ENCODE assay signal across 10 mouse cellular contexts in the genomic region with DNA sequence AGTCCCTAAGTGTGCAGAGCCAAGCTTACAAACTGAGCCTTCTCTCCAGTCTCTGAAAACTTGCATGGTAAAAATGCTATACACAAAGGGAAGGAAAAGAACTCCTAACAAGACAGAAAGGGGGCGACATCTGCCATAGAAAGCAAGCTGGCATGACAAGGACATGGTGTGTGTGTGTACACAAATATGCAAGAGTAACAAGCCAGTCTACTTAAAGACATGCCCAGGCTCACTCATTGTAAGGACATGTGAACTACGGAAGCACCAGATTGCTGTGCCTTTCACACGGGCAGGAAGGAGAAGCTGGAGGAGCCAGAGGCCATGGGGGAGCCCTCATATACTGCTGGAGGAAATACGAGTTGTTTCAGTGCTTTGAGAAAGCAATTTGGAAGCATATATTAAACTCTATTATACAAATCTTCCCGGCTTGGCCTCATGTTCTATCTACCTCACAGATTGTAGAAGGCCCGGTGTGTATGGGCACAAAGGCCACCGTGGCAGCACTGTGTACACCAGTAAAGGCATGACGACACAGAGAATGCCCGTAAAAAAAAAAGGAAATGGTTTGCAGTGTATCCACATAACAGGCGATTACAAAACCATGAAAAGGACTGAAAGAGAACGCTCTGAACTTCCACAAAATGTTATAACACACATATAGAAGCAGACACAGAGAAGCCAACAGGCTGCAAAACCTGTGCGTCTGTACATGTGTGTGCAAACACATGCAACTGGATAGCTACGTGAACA. TPM values are rescaled to one million over a fixed set of nuclear protein-coding genes. Genes with fewer than 3 reads are reported as not detected.
DNase-seq lines count a peak whose midpoint lies in the region; ATAC-seq and TF ChIP-seq lines count a peak whose summit lies in the region.
"Had no signal": no experiment of that assay in that cellular context is flagged by ENCODE, and none has a peak within 500 bp of the region (broad histone marks: within the 10 kb centered on the region; RNA-seq: fewer than 3 reads in every experiment).

No protein-coding gene starts in this region.

- WGBS in hindbrain, postnatal 0 days = 68% methylated on average over 13 of the region's 13 CpGs
- WGBS in hindbrain, embryonic 14.5 days = 70% methylated on average over 13 of the region's 13 CpGs
- 32% methylated on average over 13 of the region's 13 CpGs for WGBS in liver, postnatal 0 days (ENCODE audit: insufficient replicate concordance)

- TF ChIP-seq CTCF in hindbrain, postnatal 0 days (IDR thresholded peaks at IDR 0.05; ENCODE audit: low read depth) = peak; percentile 48
- TF ChIP-seq CTCF in cortical plate, adult 2 months (IDR thresholded peaks at IDR 0.05; ENCODE audit: extremely low read depth, insufficient read depth, low read length) = peak; percentile 36; the same call in 1 of the 2 replicates
- peak; percentile 53 for TF ChIP-seq CTCF in liver, postnatal 0 days (IDR thresholded peaks at IDR 0.05; ENCODE audit: low read depth)

- no peak for TF ChIP-seq EP300 in liver, postnatal 0 days (IDR thresholded peaks at IDR 0.05; ENCODE audit: low read depth)

- ATAC-seq in hindbrain, postnatal 0 days = no peak
- no peak for ATAC-seq in hindbrain, embryonic 14.5 days (ENCODE audit: low FRiP score)
- ATAC-seq in liver, postnatal 0 days = peak; percentile 56
- ATAC-seq: forebrain, embryonic 15.5 days had no signal

- no peaks in the 10 kb centered on the region for H3K36me3 ChIP-seq in hindbrain, postnatal 0 days (ENCODE audit: insufficient read depth, low read length)
- H3K36me3 ChIP-seq in hindbrain, embryonic 14.5 days (replicated peaks; ENCODE audit: control insufficient read depth, insufficient read depth) = no peaks in the 10 kb centered on the region
- H3K36me3 ChIP-seq in liver, postnatal 0 days (replicated peaks; ENCODE audit: insufficient read depth, low read length) = peaks cover 5% of the 10 kb centered on the region
- H3K36me3 ChIP-seq: forebrain, embryonic 15.5 days had no signal

- no peaks in the 10 kb centered on the region for H3K9me3 ChIP-seq in hindbrain, postnatal 0 days (ENCODE audit: low read length)
- H3K9me3 ChIP-seq in hindbrain, embryonic 14.5 days (ENCODE audit: control insufficient read depth, low read length) = no peaks in the 10 kb centered on the region
- no peaks in the 10 kb centered on the region for H3K9me3 ChIP-seq in liver, postnatal 0 days (ENCODE audit: low read length)
- H3K9me3 ChIP-seq: forebrain, embryonic 15.5 days had no signal

- no peaks in the 10 kb centered on the region for H3K27me3 ChIP-seq in hindbrain, postnatal 0 days (ENCODE audit: insufficient read depth, low read length)
- no peaks in the 10 kb centered on the region for H3K27me3 ChIP-seq in hindbrain, embryonic 14.5 days (ENCODE audit: control insufficient read depth, insufficient read depth, low read length)
- no peaks in the 10 kb centered on the region for H3K27me3 ChIP-seq in liver, postnatal 0 days (ENCODE audit: insufficient read depth, low read length)
- H3K27me3 ChIP-seq: forebrain, embryonic 15.5 days had no signal

- H3K4me2 ChIP-seq in hindbrain, postnatal 0 days (ENCODE audit: low read depth, low read length) = no peak overlapping the region
- no peak overlapping the region for H3K4me2 ChIP-seq in hindbrain, embryonic 14.5 days (replicated peaks)
- peak overlapping the region; percentile 20; the same call in 1 of the 2 replicates for H3K4me2 ChIP-seq in liver, postnatal 0 days (ENCODE audit: low read depth, low read length)
- H3K4me2 ChIP-seq: forebrain, embryonic 15.5 days had no signal

- DNase-seq in hindbrain, postnatal 0 days (ENCODE audit: low spot score) = peak; percentile 43
- no peak for DNase-seq in hindbrain, embryonic 14.5 days (ENCODE audit: low spot score)
- peak; percentile 37 for DNase-seq in A20 (ENCODE audit: low read depth, low spot score)
- no peak for DNase-seq in liver, postnatal 0 days
- no peak for DNase-seq in right cerebral cortex, postnatal 4 days
- DNase-seq in frontal cortex, postnatal 36 days (ENCODE audit: low spot score in 2 of 2) = no peak
- DNase-seq in right cerebral cortex, adult 18-20 months = no peak
- DNase-seq: spleen, adult 18-20 months had no signal

- H3K27ac ChIP-seq in hindbrain, postnatal 0 days = no peak overlapping the region
- H3K27ac ChIP-seq in hindbrain, embryonic 14.5 days = no peak overlapping the region
- no peak overlapping the region for H3K27ac ChIP-seq in cortical plate, adult 2 months (ENCODE audit: insufficient read depth, low read length)
- H3K27ac ChIP-seq in liver, postnatal 0 days (ENCODE audit: low read depth) = peak overlapping the region; percentile 77
- H3K27ac ChIP-seq: forebrain, embryonic 15.5 days had no signal

- H3K4me1 ChIP-seq in hindbrain, postnatal 0 days (ENCODE audit: insufficient read depth, low read length) = no peaks in the 10 kb centered on the region; the same call in 1 of the 2 replicates
- no peaks in the 10 kb centered on the region for H3K4me1 ChIP-seq in hindbrain, embryonic 14.5 days (replicated peaks; ENCODE audit: control insufficient read depth, insufficient read depth, low read length)
- no peaks in the 10 kb centered on the region for H3K4me1 ChIP-seq in cortical plate, adult 2 months (ENCODE audit: control insufficient read depth, insufficient read depth, low read length)
- peaks cover 26% of the 10 kb centered on the region for H3K4me1 ChIP-seq in liver, postnatal 0 days (ENCODE audit: insufficient read depth)
- H3K4me1 ChIP-seq: forebrain, embryonic 15.5 days had no signal

- no peak overlapping the region for H3K9ac ChIP-seq in hindbrain, postnatal 0 days (replicated peaks; ENCODE audit: low read length)
- H3K9ac ChIP-seq in hindbrain, embryonic 14.5 days = no peak overlapping the region
- H3K9ac ChIP-seq in liver, postnatal 0 days (replicated peaks) = no peak overlapping the region
- H3K9ac ChIP-seq: forebrain, embryonic 15.5 days had no signal

- TF ChIP-seq POLR2A in cortical plate, adult 2 months (IDR thresholded peaks at IDR 0.05; ENCODE audit: extremely low read depth, insufficient read depth, low read length) = no peak

- no peak overlapping the region for H3K4me3 ChIP-seq in hindbrain, postnatal 0 days (ENCODE audit: low read length)
- no peak overlapping the region for H3K4me3 ChIP-seq in hindbrain, embryonic 14.5 days (replicated peaks; ENCODE audit: low read length)
- H3K4me3 ChIP-seq in cortical plate, adult 2 months (ENCODE audit: insufficient read depth, low read length) = no peak overlapping the region
- no peak overlapping the region for H3K4me3 ChIP-seq in liver, postnatal 0 days (ENCODE audit: low read depth, low read length)
- H3K4me3 ChIP-seq: forebrain, embryonic 15.5 days had no signal

RNA-seq across cellular contexts. Expression of gene Rcsd1, which starts 28.3 kb away (rescaled TPM):
- total RNA-seq in hindbrain, postnatal 0 days (2014; rRNA removed) = 6.0 and 9.0 TPM in 2 replicates
- polyA plus RNA-seq in hindbrain, postnatal 0 days (2015; fragmentation: Nextera tagmentation; extraction: Ambion mirVana) = 8.5 and 9.2 TPM in 2 replicates
- 6.0 and 8.4 TPM in 2 replicates for polyA plus RNA-seq in hindbrain, embryonic 14.5 days (2014; fragmentation: Nextera tagmentation; extraction: Ambion mirVana)
- 6.0 TPM in 2 replicates for polyA plus RNA-seq in cortical plate, adult 2 months (2012; rRNA removed)
- polyA plus RNA-seq in liver, postnatal 0 days (2015; fragmentation: Nextera tagmentation; extraction: Ambion mirVana) = 14.6 and 15.0 TPM in 2 replicates

RNA-seq across cellular contexts. Expression of gene Mpzl1, which starts 46.9 kb away (rescaled TPM):
- total RNA-seq in hindbrain, postnatal 0 days (2014; rRNA removed) = 30.2 and 42.8 TPM in 2 replicates
- 140 and 145 TPM in 2 replicates for polyA plus RNA-seq in hindbrain, postnatal 0 days (2015; fragmentation: Nextera tagmentation; extraction: Ambion mirVana)
- polyA plus RNA-seq in hindbrain, embryonic 14.5 days (2014; fragmentation: Nextera tagmentation; extraction: Ambion mirVana) = 176 and 179 TPM in 2 replicates
- 41.8 and 43.7 TPM in 2 replicates for polyA plus RNA-seq in cortical plate, adult 2 months (2012; rRNA removed)
- polyA plus RNA-seq in liver, postnatal 0 days (2015; fragmentation: Nextera tagmentation; extraction: Ambion mirVana) = 26.6 and 33.4 TPM in 2 replicates

Comparison
In these comparisons a context has a peak if more than half of its experiments do, and no peak if none do; other contexts are left out.
1. DNase-seq: peak in hindbrain, postnatal 0 days (single experiment) and A20 (single experiment); none in hindbrain, embryonic 14.5 days (single experiment), liver, postnatal 0 days (single experiment), right cerebral cortex, postnatal 4 days (single experiment), frontal cortex, postnatal 36 days (0 of 2) and right cerebral cortex, adult 18-20 months (single experiment).
2. Peak in every context shown above with its lines, with median percentiles within 50 percentile points of each other: CTCF ChIP-seq.